Mouse (Mus musculus) bone marrow, adult 2 months (tissue): ENCODE data around the gene Lamc1. TPM values are rescaled to one million over a fixed set of nuclear protein-coding genes. Genes with fewer than 3 reads are reported as not detected.

Experiments used
- H3K27ac ChIP-seq: fragments of 200-500 bp; 2 replicates; pipeline ENCODE4 v1.5.1; 2012; ENCODE audit warnings: low read depth, mild to moderate bottlenecking, control low read depth, inconsistent platforms, low read length; ENCODE audit not compliant: control insufficient read depth, poor library complexity, insufficient read depth
- H3K4me1 ChIP-seq: fragments of 200-500 bp; 2 replicates; pipeline ENCODE4 v1.6.1; 2011; ENCODE audit warnings: low read length; ENCODE audit not compliant: control insufficient read depth, insufficient read depth
- H3K4me3 ChIP-seq: fragments of 200-500 bp; replicated peaks from 2 replicates; pipeline ENCODE3; 2011; ENCODE audit warnings: mild to moderate bottlenecking, low read depth, low read length, control low read depth; ENCODE audit not compliant: control insufficient read depth
- CTCF ChIP-seq: fragments of 200-500 bp; IDR thresholded peaks from 2 replicates; pipeline ENCODE4 v1.5.1; 2011; ENCODE audit warnings: low read length, control low read depth; ENCODE audit not compliant: control insufficient read depth, insufficient read depth
- POLR2A ChIP-seq: fragments of 200-500 bp; IDR thresholded peaks from 2 replicates; pipeline ENCODE4 v1.6.1; 2011; ENCODE audit warnings: low read depth, mild to moderate bottlenecking, control low read depth, low read length, borderline replicate concordance; ENCODE audit not compliant: control insufficient read depth
- WGBS: fragments of 180-500 bp; shearing (Covaris S2); methylation state at CpG from one replicate; pipeline ENCODE4 v1.1.7; 2018; 5-methylcytosine and 5-hydroxymethylcytosine counted together
- polyA plus RNA-seq: library from polyadenylated mRNA; stranded (reverse); fragments of >200 nt; gene quantifications from 2 replicates; pipeline ENCODE4 v1.2.4, GENCODE M21; 2011; ENCODE audit warnings: low replicate concordance; ENCODE audit not compliant: missing spikeins, insufficient read depth, insufficient read length

The Lamc1 gene
- polyA plus RNA-seq, 1 experiment, result 10.6 TPM

DNA sequence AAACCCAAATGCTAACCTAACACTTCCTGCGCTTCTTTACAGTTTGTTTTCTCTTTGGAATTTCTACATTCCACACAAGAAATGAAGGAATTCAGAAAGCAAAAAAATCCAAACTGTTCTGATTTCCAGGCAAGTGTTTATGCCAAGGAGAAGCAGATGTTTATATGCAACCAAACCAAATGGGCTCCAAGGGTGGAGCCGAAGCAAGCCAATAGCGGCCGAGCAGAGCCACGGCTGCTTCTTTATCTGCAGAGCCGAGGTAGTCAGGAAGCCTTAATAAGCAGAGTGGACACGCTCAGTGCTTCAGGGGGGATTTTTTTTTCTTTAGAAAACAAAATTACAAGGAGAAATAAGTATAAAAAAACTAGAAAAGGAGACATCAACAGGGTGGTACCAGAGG lies 91.2 kb downstream of the Lamc1 start:
- Histone ChIP-seq H3K4me1 (no peaks in the 10 kb centered on the region), H3K27ac (no peak overlapping the region), H3K4me3 (no peak overlapping the region)
- no peak for TF ChIP-seq POLR2A
- TF ChIP-seq CTCF, result no peak
- 78% methylated on average over 7 of the region's 7 CpGs for WGBS

DNA sequence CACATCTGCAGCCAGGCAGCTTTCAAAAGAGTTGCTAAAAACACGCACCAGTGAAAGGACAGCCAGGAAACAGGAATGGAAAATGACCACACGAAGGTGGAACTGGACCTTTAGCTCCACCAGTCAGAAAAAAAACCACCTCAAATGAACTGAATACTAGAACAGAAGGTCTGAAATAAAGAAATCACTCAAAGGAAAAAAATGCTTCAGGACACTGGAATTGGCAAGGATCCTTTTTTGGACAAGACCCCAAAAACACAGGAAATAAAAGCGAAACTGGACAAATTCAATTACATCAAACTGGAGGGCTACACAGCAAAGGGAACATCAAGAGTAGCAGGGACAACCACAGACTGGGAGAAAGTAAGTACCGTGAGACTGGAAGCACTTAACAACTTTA lies 97.0 kb downstream of the Lamc1 start:
- Histone ChIP-seq H3K27ac (no peak overlapping the region), H3K4me1 (no peaks in the 10 kb centered on the region), H3K4me3 (no peak overlapping the region)
- TF ChIP-seq POLR2A, result no peak
- no peak for TF ChIP-seq CTCF
- WGBS, result 79% methylated on average over 4 of the region's 4 CpGs

DNA sequence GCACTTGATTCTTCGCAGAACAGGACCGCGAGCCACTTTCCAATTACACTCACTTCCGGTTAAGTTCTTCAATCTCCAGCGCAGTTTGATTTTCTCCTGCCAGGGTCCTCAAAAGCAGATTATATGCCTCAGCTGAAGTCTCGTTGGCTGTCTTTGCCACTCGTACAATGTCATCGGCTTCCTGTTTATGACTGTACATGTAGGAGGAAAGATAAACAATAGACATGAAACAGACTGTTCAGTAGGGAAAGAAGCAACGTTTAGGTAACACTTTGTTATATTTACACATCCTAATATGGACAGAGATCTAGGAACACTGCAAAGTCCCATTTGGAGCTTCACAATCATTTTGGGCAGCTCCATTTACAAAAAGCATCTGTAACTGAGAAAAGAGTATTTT lies 100.9 kb downstream of the Lamc1 start:
- Histone ChIP-seq H3K4me3 (no peak overlapping the region), H3K27ac (no peak overlapping the region), H3K4me1 (no peaks in the 10 kb centered on the region)
- WGBS, result 87% methylated on average over 9 of the region's 9 CpGs
- TF ChIP-seq CTCF (no peak), POLR2A (no peak)

DNA sequence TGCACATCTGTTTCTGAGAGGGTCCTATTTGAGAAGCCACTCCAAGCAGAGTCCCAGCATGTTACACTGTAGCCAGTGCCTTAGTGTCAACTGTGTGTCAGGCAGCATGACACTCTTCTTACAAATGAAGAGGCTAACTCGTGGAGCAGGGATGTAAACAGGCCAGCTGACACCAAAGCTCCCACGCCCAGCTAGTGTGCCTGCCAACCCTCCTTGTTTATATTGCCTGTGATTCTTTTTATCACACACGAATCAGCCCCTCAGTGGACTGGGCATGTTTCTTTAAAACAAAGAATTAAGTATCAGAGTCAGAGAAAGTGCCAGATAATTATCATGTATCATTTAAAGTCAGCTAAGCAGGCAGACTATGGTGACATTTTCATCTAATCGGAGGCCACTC lies 104.7 kb downstream of the Lamc1 start:
- 80% methylated on average over 4 of the region's 4 CpGs for WGBS

DNA sequence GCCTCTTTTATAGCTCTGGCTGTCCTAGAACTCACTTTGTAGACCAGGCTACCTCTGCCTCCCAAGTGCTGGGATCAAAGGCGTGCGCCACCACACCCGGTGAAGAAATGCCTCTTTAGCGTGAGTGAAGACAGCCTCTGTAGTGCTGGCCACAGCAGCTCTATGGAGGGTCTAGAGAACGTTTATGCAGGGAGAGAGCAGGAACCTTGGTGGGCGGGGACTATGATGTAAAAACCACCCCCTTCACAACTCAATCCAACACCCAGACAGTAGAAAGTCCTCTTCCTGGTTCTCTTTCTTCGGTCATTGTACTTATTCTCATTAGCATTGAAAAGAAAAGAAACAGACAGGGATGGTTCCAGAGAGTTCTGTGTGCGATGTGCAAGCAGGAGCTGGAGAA lies 105.5 kb downstream of the Lamc1 start:
- Histone ChIP-seq H3K4me1 (no peaks in the 10 kb centered on the region), H3K27ac (no peak overlapping the region), H3K4me3 (no peak overlapping the region)
- 77% methylated on average over 8 of the region's 8 CpGs for WGBS
- TF ChIP-seq CTCF, result no peak
- no peak for TF ChIP-seq POLR2A

More for the DNA sequence above, 104.7 kb downstream of the Lamc1 start:
- Histone ChIP-seq H3K4me3 (no peak overlapping the region), H3K4me1 (no peaks in the 10 kb centered on the region), H3K27ac (no peak overlapping the region)
- TF ChIP-seq POLR2A, result no peak
- TF ChIP-seq CTCF, result no peak

GRCm38 (mm10) chr1:153225786-153226725 lies 106.5 kb downstream of the Lamc1 start:
- H3K4me1 ChIP-seq, result no peaks in the 10 kb centered on the region
- TF ChIP-seq CTCF (no peak), POLR2A (no peak)
- H3K4me3 ChIP-seq, result no peak overlapping the region
- H3K27ac ChIP-seq, result no peak overlapping the region
- WGBS, result 86% methylated on average over 21 of the region's 21 CpGs

DNA sequence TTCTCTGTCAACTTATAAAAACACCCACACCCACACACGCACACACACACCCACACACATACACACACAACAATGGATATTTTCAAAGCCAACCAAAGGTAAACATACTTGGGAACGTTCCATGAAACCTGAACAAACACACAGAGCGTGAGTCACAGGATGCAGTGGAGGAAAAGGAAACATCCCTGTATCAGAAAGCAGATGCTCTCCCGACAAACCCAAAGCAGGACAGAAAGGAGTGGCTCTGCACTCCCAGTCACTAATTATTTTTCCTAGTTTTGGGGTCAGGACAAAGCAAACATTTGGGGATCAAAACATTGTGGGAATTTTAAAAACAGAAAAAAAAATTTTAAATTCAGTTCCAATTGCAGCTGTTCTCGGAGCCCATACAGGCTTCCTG lies 108.3 kb downstream of the Lamc1 start:
- TF ChIP-seq CTCF (no peak), POLR2A (no peak)
- Histone ChIP-seq H3K4me3 (no peak overlapping the region), H3K27ac (no peak overlapping the region), H3K4me1 (no peaks in the 10 kb centered on the region)
- 79% methylated on average over 5 of the region's 5 CpGs for WGBS

GRCm38 (mm10) chr1:153219376-153219775 lies 113.2 kb downstream of the Lamc1 start:
- no peaks in the 10 kb centered on the region for H3K4me1 ChIP-seq
- no peak overlapping the region for H3K4me3 ChIP-seq
- WGBS, result 79% methylated on average over 9 of the region's 9 CpGs
- no peak for TF ChIP-seq CTCF
- TF ChIP-seq POLR2A, result no peak
- no peak overlapping the region for H3K27ac ChIP-seq

DNA sequence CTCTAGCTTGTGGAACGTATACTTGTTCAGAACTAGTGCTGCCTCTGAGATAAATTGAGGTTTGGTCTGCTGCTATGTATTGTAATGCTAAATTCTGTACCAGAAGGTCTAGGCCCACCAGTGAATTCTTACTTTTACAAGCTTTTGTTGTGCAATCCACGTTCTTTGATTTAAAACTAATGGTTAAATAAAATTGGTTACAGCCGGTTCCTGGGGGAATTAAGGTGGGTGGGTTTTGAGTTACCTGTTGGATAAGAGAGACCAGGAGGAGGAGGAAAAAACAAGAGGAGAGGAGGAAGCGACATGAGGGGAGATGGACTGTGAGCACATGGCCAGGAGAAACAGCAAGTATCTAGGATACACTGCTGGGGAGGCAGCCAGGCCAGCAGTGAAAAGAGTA lies 116.1 kb downstream of the Lamc1 start:
- Histone ChIP-seq H3K4me1 (no peaks in the 10 kb centered on the region), H3K27ac (no peak overlapping the region), H3K4me3 (no peak overlapping the region)
- 85% methylated on average over 4 of the region's 4 CpGs for WGBS
- TF ChIP-seq POLR2A, result no peak
- TF ChIP-seq CTCF, result no peak
